Mouse (Mus musculus): ENCODE results near the gene Dnpep. TPM values are rescaled to one million over a fixed set of nuclear protein-coding genes. Genes with fewer than 3 reads are reported as not detected.
A peak's percentile ranks its signal among the peaks of the same experiment; 100 is the strongest.

The Dnpep gene
- polyA plus RNA-seq, 1 experiment from 2014 or later = 126 TPM

DNA sequence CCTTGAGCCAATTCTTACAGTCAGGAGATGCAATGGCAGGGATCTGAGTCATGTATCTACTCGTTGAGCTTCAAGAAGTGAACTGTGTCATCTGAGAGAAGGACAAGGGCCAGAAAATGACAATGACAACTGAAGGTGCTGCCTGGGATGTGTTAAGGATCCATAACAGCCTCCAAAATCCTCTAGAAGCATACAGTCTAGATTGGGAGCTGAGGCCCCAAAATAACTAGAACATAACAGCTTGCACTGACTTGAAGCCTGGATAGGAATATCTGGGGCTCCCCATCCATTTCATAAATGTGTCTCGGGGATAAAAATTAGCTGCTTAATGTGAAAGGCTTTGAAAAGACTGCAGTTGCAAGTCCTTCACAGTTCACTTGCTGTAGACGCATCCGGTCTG, 40.2 kb upstream of the Dnpep start:
- Histone ChIP-seq H3K9ac (replicated peaks; ENCODE audit: low read depth, low read length) (no peak overlapping the region), H3K4me1 (ENCODE audit: control insufficient read depth, insufficient read depth, low read length) (peaks cover 20% of the 10 kb centered on the region; the same call in 1 of the 2 replicates), H3K27ac (ENCODE audit: low read length) (no peak overlapping the region), H3K9me3 (ENCODE audit: control insufficient read depth, low read depth, low read length) (no peaks in the 10 kb centered on the region), H3K27me3 (ENCODE audit: control insufficient read depth, insufficient read depth, low read length) (no peaks in the 10 kb centered on the region; the same call in 1 of the 2 replicates), H3K36me3 (ENCODE audit: control insufficient read depth, insufficient read depth, low read length) (no peaks in the 10 kb centered on the region), H3K4me3 (ENCODE audit: low read depth, low read length) (no peak overlapping the region), H3K4me2 (replicated peaks; ENCODE audit: low read depth, low read length) (no peak overlapping the region)
- ATAC-seq (ENCODE audit: insufficient number of reproducible peaks, insufficient read depth, low FRiP score, low read depth) = no peak
- 90% methylated on average over 4 of the region's 4 CpGs for WGBS

DNA sequence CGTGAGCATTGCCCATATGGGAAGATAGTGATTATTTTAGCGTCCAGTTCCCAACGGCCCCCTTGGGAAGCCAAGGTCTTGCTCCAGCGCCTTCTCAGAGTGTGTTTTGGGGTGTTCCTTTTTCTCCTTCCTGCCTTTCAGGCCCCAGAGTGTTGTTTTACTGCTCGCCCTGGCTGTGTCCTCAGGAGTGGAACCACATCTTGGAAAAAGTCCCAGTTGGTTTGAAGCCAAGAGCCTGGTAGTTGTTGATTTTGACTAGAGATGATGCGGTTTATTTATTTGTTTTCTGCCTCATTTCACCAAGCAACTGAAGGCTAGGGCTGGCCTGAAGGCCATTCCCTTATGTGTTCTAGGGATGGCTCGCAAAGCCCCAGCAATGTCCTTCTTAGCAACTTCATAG, 39.5 kb upstream of the Dnpep start:
- H3K4me3 ChIP-seq (ENCODE audit: low read depth, low read length) = no peak overlapping the region
- H3K9ac ChIP-seq (replicated peaks; ENCODE audit: low read depth, low read length) = no peak overlapping the region
- no peaks in the 10 kb centered on the region for H3K9me3 ChIP-seq (ENCODE audit: control insufficient read depth, low read depth, low read length)
- no peak overlapping the region for H3K27ac ChIP-seq (ENCODE audit: low read length)
- no peaks in the 10 kb centered on the region for H3K27me3 ChIP-seq (ENCODE audit: control insufficient read depth, insufficient read depth, low read length)
- ATAC-seq (ENCODE audit: insufficient number of reproducible peaks, insufficient read depth, low FRiP score, low read depth) = no peak
- peaks cover 20% of the 10 kb centered on the region; the same call in 1 of the 2 replicates for H3K4me1 ChIP-seq (ENCODE audit: control insufficient read depth, insufficient read depth, low read length)
- WGBS = 83% methylated on average over 7 of the region's 7 CpGs
- H3K36me3 ChIP-seq (ENCODE audit: control insufficient read depth, insufficient read depth, low read length) = no peaks in the 10 kb centered on the region
- no peak overlapping the region for H3K4me2 ChIP-seq (replicated peaks; ENCODE audit: low read depth, low read length)

DNA sequence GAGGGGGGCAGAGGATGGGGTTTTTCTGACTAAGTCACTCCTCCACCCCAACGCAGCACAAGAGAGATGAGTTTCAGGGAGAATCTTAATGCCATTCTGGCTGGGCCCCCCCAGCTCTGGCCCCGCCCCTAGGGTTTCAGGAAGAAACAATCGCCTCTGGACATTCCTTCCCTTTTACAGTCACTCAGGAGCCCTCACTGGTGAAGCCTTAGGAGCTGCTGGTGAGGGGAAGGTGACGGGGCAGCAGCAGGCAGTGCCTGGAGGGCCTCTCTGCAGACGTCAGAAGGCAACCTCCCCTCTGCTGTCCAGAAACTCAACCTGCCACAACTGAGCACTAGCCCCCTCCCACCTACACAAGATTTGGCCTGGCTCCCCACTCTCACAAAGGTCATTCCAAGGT, 31.5 kb upstream of the Dnpep start:
- no peak overlapping the region for H3K4me2 ChIP-seq (replicated peaks; ENCODE audit: low read depth, low read length)
- 37% methylated on average over 5 of the region's 5 CpGs for WGBS
- H3K27ac ChIP-seq (ENCODE audit: low read length) = no peak overlapping the region
- H3K4me3 ChIP-seq (ENCODE audit: low read depth, low read length) = no peak overlapping the region
- no peaks in the 10 kb centered on the region for H3K9me3 ChIP-seq (ENCODE audit: control insufficient read depth, low read depth, low read length)
- 0 out of 2 replicates have a peak, but pooled peaks have one; percentile 36 for ATAC-seq (ENCODE audit: insufficient number of reproducible peaks, insufficient read depth, low FRiP score, low read depth)
- H3K4me1 ChIP-seq (ENCODE audit: control insufficient read depth, insufficient read depth, low read length) = peaks cover 13% of the 10 kb centered on the region
- H3K27me3 ChIP-seq (ENCODE audit: control insufficient read depth, insufficient read depth, low read length) = no peaks in the 10 kb centered on the region
- H3K36me3 ChIP-seq (ENCODE audit: control insufficient read depth, insufficient read depth, low read length) = no peaks in the 10 kb centered on the region
- no peak overlapping the region for H3K9ac ChIP-seq (replicated peaks; ENCODE audit: low read depth, low read length)

DNA sequence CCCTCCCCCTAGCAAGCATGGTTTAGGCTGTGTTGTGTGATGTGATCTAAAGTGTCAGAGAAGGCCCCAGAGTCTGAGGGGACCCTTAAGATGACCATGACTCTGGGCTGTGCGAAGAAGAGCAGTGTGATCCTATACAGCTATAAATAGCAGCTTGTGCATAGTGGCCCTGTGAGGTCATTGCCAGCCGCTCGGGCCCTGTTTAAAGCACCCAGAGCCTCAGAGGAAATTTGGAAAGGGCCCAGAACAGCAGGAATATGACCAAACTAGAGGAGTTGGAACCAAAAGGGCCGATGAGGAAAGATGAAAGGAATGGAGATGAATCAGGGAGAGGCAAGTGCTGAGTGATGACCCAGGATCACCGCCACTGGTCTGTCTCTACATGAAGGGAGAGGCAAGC, 29.5 kb upstream of the Dnpep start:
- ATAC-seq (ENCODE audit: insufficient number of reproducible peaks, insufficient read depth, low FRiP score, low read depth) = no peak
- Histone ChIP-seq H3K4me3 (ENCODE audit: low read depth, low read length) (no peak overlapping the region), H3K9ac (replicated peaks; ENCODE audit: low read depth, low read length) (no peak overlapping the region), H3K27ac (ENCODE audit: low read length) (no peak overlapping the region), H3K27me3 (ENCODE audit: control insufficient read depth, insufficient read depth, low read length) (no peaks in the 10 kb centered on the region), H3K4me2 (replicated peaks; ENCODE audit: low read depth, low read length) (no peak overlapping the region), H3K9me3 (ENCODE audit: control insufficient read depth, low read depth, low read length) (no peaks in the 10 kb centered on the region), H3K36me3 (ENCODE audit: control insufficient read depth, insufficient read depth, low read length) (no peaks in the 10 kb centered on the region), H3K4me1 (ENCODE audit: control insufficient read depth, insufficient read depth, low read length) (peaks cover 19% of the 10 kb centered on the region)
- 61% methylated on average over 5 of the region's 5 CpGs for WGBS

DNA sequence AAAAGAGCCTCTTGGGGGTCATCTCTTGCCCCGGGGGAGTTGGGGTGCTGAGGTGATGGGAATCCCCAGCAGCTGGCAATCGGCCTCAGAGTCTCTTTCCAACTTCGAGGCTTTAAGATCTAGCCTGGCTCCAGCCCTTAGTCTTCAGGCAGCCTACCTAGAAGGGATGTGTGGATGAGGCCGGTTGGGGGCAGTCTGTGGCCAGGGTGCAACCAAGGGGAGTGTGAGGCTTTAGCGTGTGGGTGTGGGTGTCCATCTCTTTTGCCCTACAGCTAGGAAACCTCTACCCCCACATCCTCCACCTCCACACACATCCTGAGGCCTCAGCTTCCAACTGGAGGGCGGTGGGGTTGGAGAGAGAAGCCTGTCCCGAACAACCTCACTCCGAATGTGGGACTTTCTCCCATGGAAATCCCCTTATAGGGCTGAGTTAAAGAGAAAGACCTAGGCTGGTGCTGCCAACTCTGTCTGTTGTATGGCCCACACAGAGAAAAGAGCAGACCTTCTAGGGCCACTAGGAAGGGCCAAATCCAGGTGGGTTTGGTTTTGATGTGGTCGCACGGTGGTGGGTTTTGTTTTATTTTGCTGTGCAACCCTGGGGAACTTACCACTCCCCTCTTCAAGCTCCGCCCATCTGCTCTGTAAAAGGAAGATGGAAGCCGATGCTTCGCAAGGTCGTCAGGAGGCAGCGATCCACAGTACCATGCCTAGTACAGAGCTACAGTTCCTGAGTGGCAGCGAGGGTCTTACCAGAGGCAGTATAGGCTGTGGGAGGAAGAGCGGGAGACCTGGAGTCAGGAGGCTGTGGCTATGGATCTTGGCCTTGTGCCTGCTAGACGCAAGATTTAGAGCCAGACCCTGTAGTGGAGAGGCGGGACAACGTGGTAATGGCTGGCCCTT, 27.5 kb upstream of the Dnpep start:
- Histone ChIP-seq H3K27ac (ENCODE audit: low read length) (no peak overlapping the region), H3K4me1 (ENCODE audit: control insufficient read depth, insufficient read depth, low read length) (peaks cover 19% of the 10 kb centered on the region), H3K9me3 (ENCODE audit: control insufficient read depth, low read depth, low read length) (no peaks in the 10 kb centered on the region), H3K9ac (replicated peaks; ENCODE audit: low read depth, low read length) (no peak overlapping the region), H3K36me3 (ENCODE audit: control insufficient read depth, insufficient read depth, low read length) (no peaks in the 10 kb centered on the region), H3K27me3 (ENCODE audit: control insufficient read depth, insufficient read depth, low read length) (no peaks in the 10 kb centered on the region), H3K4me3 (ENCODE audit: low read depth, low read length) (no peak overlapping the region), H3K4me2 (replicated peaks; ENCODE audit: low read depth, low read length) (peak overlapping the region; percentile 22; the same call in 1 of the 2 replicates)
- no peak for ATAC-seq (ENCODE audit: insufficient number of reproducible peaks, insufficient read depth, low FRiP score, low read depth)
- WGBS = 44% methylated on average over 20 of the region's 20 CpGs

DNA sequence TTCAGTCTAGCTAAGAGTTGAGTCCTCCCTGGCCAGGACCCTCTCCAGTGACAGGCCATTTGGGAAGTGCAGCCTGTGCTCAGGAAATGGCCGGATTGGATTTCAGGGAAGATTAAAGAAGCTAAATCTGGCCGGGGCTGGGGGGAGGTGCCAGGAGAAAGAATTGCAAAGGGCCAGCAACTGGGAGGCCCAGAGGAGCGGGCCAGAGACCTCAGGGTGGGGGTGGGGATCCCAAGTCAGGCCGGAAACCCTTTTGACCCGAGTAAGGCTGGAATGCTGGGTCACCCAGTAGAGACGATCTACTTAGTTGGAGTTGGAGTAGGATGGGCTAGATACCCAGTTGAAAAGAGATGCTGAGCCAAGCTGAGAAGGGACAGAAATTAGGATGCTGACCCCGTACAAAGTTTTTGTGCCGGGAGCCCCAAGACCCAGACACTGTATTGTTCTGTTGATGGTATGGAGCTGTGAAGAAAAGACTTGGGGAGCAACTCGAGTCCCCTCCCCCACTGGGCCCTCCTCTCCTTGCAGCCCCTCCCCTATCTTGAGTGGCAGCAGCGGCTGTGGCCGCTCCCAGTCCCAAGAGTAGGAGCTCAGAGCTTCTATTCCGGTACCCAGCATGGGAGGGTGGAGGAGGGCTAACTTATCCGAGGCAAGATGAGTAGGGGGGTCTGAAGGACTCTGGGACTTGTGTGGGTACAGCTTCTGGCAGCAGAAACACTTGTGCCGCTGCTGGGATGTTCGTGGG, 26.7 kb upstream of the Dnpep start:
- WGBS = 11% methylated on average over 15 of the region's 15 CpGs
- Histone ChIP-seq H3K4me2 (replicated peaks; ENCODE audit: low read depth, low read length) (peak overlapping the region; percentile 22; the same call in 1 of the 2 replicates), H3K9me3 (ENCODE audit: control insufficient read depth, low read depth, low read length) (no peaks in the 10 kb centered on the region), H3K4me3 (ENCODE audit: low read depth, low read length) (no peak overlapping the region), H3K27ac (ENCODE audit: low read length) (peak overlapping the region; percentile 39; the same call in 1 of the 2 replicates), H3K4me1 (ENCODE audit: control insufficient read depth, insufficient read depth, low read length) (peaks cover 24% of the 10 kb centered on the region), H3K27me3 (ENCODE audit: control insufficient read depth, insufficient read depth, low read length) (no peaks in the 10 kb centered on the region), H3K36me3 (ENCODE audit: control insufficient read depth, insufficient read depth, low read length) (no peaks in the 10 kb centered on the region), H3K9ac (replicated peaks; ENCODE audit: low read depth, low read length) (no peak overlapping the region)
- peak; percentile 43; the same call in 1 of the 2 replicates for ATAC-seq (ENCODE audit: insufficient number of reproducible peaks, insufficient read depth, low FRiP score, low read depth)

DNA sequence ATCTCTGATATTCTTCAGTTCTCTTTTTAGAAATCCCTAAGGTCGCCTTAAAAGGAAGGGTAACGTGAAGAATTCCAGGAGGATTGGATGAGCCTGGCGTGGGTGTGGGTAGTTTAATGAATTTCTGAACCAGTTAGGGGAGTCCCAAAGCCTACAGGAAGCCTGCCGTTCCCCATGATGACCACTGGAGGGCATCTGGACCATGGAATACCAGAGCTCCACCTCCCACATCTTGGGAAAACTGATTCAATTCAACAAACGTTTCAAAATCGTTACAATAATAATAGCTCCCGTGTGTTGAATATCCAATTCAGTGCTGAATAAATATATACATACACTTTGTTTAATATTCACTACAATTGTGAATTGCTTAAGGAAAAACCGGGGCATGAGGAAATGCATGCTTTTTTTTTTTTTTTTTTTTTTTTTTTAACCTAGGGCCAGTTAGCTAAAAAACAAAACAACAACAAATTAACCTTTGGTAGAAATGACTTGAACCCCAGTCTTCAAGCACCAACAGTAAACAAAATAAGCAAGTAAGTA, 25.2 kb upstream of the Dnpep start:
- Histone ChIP-seq H3K9ac (replicated peaks; ENCODE audit: low read depth, low read length) (no peak overlapping the region), H3K27ac (ENCODE audit: low read length) (no peak overlapping the region), H3K4me3 (ENCODE audit: low read depth, low read length) (no peak overlapping the region), H3K27me3 (ENCODE audit: control insufficient read depth, insufficient read depth, low read length) (no peaks in the 10 kb centered on the region), H3K36me3 (ENCODE audit: control insufficient read depth, insufficient read depth, low read length) (no peaks in the 10 kb centered on the region), H3K4me1 (ENCODE audit: control insufficient read depth, insufficient read depth, low read length) (peaks cover 35% of the 10 kb centered on the region), H3K4me2 (replicated peaks; ENCODE audit: low read depth, low read length) (no peak overlapping the region), H3K9me3 (ENCODE audit: control insufficient read depth, low read depth, low read length) (no peaks in the 10 kb centered on the region)
- ATAC-seq (ENCODE audit: insufficient number of reproducible peaks, insufficient read depth, low FRiP score, low read depth) = no peak
- under 1% methylated on average over 8 of the region's 8 CpGs for WGBS

DNA sequence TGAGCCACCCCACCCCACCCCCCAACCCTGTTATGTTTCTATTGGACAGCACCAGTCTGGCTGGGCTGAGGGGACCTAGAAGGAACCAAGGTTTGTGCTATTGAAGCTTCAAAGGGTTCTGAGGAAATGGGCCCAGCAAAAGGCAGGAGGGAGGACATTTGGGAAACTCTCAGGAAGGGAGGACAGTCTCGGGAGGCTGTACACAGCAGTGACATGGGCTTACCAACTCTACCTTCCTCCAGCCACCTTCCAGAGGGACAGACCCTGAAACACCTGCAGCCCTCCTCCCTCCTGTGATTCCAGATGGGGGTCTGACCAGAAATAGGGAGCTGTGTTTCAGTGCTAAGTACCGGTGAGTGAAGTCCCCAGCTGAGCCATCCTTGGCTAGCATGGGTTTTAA, 22.7 kb upstream of the Dnpep start:
- whole genome bisulfite sequencing = 75% methylated on average over 2 of the region's 2 CpGs
- Histone ChIP-seq H3K36me3 (ENCODE audit: control insufficient read depth, insufficient read depth, low read length) (no peaks in the 10 kb centered on the region), H3K9me3 (ENCODE audit: control insufficient read depth, low read depth, low read length) (no peaks in the 10 kb centered on the region), H3K27ac (ENCODE audit: low read length) (no peak overlapping the region), H3K4me3 (ENCODE audit: low read depth, low read length) (no peak overlapping the region), H3K9ac (replicated peaks; ENCODE audit: low read depth, low read length) (no peak overlapping the region), H3K27me3 (ENCODE audit: control insufficient read depth, insufficient read depth, low read length) (no peaks in the 10 kb centered on the region), H3K4me1 (ENCODE audit: control insufficient read depth, insufficient read depth, low read length) (peaks cover 44% of the 10 kb centered on the region), H3K4me2 (replicated peaks; ENCODE audit: low read depth, low read length) (no peak overlapping the region)
- no peak for ATAC-seq (ENCODE audit: insufficient number of reproducible peaks, insufficient read depth, low FRiP score, low read depth)
